Mouse (Mus musculus): ENCODE results near the gene Ccdc162.

DNA sequence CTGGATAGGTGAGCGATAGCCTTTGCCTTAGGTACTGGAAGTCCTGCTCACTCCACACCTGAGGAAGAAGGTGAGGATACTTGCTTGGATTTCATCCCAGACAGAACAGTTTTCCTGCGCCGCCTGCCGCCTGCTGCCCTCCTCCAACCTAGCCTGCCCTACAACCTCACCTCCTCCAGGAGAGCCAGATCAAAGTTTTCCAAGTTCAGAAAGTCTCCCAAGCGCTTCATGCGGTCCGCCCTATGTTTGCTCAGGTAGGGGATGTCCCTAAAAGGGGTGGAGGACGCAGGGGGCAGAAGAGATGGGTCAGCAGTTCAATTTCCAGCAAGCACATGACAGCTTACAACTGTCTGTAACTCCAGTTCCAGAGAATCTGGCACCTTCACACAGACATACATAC lies 227.1 kb downstream of the Ccdc162 start:
- TF ChIP-seq POLR2A (IDR thresholded peaks at IDR 0.05; ENCODE audit: borderline replicate concordance, control insufficient read depth, low read depth, low read length), result no peak
- TF ChIP-seq CTCF (IDR thresholded peaks at IDR 0.05; ENCODE audit: control insufficient read depth, insufficient read depth, low read length), result no peak
